ENCODE assay signal across 31 mouse cellular contexts in genomic region chr8:45233256-45233655, GRCm38 (mm10). TPM values are rescaled to one million over a fixed set of nuclear protein-coding genes. Genes with fewer than 3 reads are reported as not detected.
DNase-seq lines count a peak whose midpoint lies in the region; ATAC-seq and TF ChIP-seq lines count a peak whose summit lies in the region.
"Had no signal": no experiment of that assay in that cellular context is flagged by ENCODE, and none has a peak within 500 bp of the region (broad histone marks: within the 10 kb centered on the region; RNA-seq: fewer than 3 reads in every experiment).

No protein-coding gene starts in this region.

- no peak overlapping the region for H3K27ac ChIP-seq in embryonic facial prominence, embryonic 14.5 days (replicated peaks; ENCODE audit: low read depth, low read length)
- H3K27ac ChIP-seq in embryonic facial prominence, embryonic 10.5 days (replicated peaks), result no peak overlapping the region
- H3K27ac ChIP-seq in ES-E14 (ENCODE audit: insufficient read depth, low read depth, low read length, poor library complexity, severe bottlenecking), result peak overlapping the region; percentile 85; the same call in 1 of the 2 replicates
- H3K27ac ChIP-seq: embryonic facial prominence, embryonic 12.5 days; embryonic facial prominence, embryonic 15.5 days; forebrain, embryonic 10.5 days; forebrain, embryonic 12.5 days had no signal

- in situ Hi-C loops in ES-E14 (cut with MboI; ENCODE audit: low sequenced_read_pairs in 2 of 2, unreplicated experiment in 2 of 2), result no loop called here

- DNase-seq in embryonic facial prominence, embryonic 14.5 days (ENCODE audit: low spot score), result peak; percentile 5
- DNase-seq in embryonic facial prominence, embryonic 10.5 days (ENCODE audit: low spot score), result no peak
- DNase-seq in ES-E14 (ENCODE audit: low read depth, low spot score) (peak; percentile 88), WW6 (ENCODE audit: low read depth, low spot score) (peak; percentile 77)
- DNase-seq in mesoderm, embryonic 11.5 days (ENCODE audit: low read depth, low spot score), result peak; percentile 23
- DNase-seq in embryo, embryonic 11 days, result no peak
- no peak for DNase-seq in lung, postnatal 14 days
- DNase-seq: adrenal gland, adult 8-10 months; adrenal gland, postnatal 14 days; adrenal gland, postnatal 36 days; B cell, adult 2 months; cerebellum, adult 11-12 months; cerebellum, adult 2 months; cerebellum, adult 9-10 months; cerebellum, postnatal 10 days; cerebellum, postnatal 25 days had no signal

- 61% methylated on average over 3 of the region's 3 CpGs for WGBS in embryonic facial prominence, embryonic 14.5 days
- WGBS in embryonic facial prominence, embryonic 10.5 days, result 64% methylated on average over 3 of the region's 3 CpGs

- ATAC-seq in embryonic facial prominence, embryonic 14.5 days (ENCODE audit: low read depth), result no peak
- no peak for ATAC-seq in megakaryocyte, adult 5-6 weeks (ENCODE audit: poor library complexity, severe bottlenecking)
- ATAC-seq: activated CD4-positive, CD25-positive, alpha-beta regulatory T cell, adult 4 months; CD4-positive, CD25-positive, alpha-beta regulatory T cell, adult 4 months; forebrain, embryonic 14.5 days; forebrain, embryonic 16.5 days had no signal

- H3K27me3 ChIP-seq in embryonic facial prominence, embryonic 14.5 days (replicated peaks; ENCODE audit: control insufficient read depth, insufficient read depth, low read length), result no peaks in the 10 kb centered on the region; the same call in 1 of the 2 replicates
- H3K27me3 ChIP-seq in embryonic facial prominence, embryonic 10.5 days (replicated peaks; ENCODE audit: low read depth, poor library complexity, severe bottlenecking), result no peaks in the 10 kb centered on the region
- H3K27me3 ChIP-seq: CH12.LX; embryonic facial prominence, embryonic 12.5 days; forebrain, embryonic 12.5 days had no signal

- no peak overlapping the region for H3K9ac ChIP-seq in embryonic facial prominence, embryonic 14.5 days (ENCODE audit: low read depth, low read length)
- no peak overlapping the region for H3K9ac ChIP-seq in ES-E14 (ENCODE audit: insufficient read depth, low read depth, low read length, poor library complexity, severe bottlenecking)
- H3K9ac ChIP-seq: embryonic facial prominence, embryonic 12.5 days; embryonic facial prominence, embryonic 15.5 days; forebrain, embryonic 12.5 days had no signal

- no peak overlapping the region for H3K4me2 ChIP-seq in embryonic facial prominence, embryonic 14.5 days (ENCODE audit: low read depth, low read length)
- H3K4me2 ChIP-seq: embryonic facial prominence, embryonic 12.5 days; embryonic facial prominence, embryonic 15.5 days; forebrain, embryonic 12.5 days had no signal

- no peaks in the 10 kb centered on the region for H3K4me1 ChIP-seq in embryonic facial prominence, embryonic 14.5 days (ENCODE audit: control insufficient read depth, insufficient read depth, low read length)
- 0 out of 2 replicates have a peak, but pooled peaks cover 4% of the 10 kb centered on the region for H3K4me1 ChIP-seq in embryonic facial prominence, embryonic 10.5 days
- peaks cover 12 to 19% of the 10 kb centered on the region in 2 experiments for H3K4me1 ChIP-seq in ES-E14 (ENCODE audit: control insufficient read depth in 2 of 2, insufficient read depth in 2 of 2, low read length in 2 of 2, poor library complexity in 1 of 2)
- H3K4me1 ChIP-seq: embryonic facial prominence, embryonic 12.5 days; embryonic facial prominence, embryonic 15.5 days had no signal

- no peak overlapping the region for H3K4me3 ChIP-seq in embryonic facial prominence, embryonic 14.5 days (ENCODE audit: low read depth, low read length)
- H3K4me3 ChIP-seq in embryonic facial prominence, embryonic 10.5 days, result no peak overlapping the region
- H3K4me3 ChIP-seq in ES-E14 (ENCODE audit: insufficient read depth in 1 of 2, low read depth in 1 of 2, low read length in 2 of 2, poor library complexity in 1 of 2, severe bottlenecking in 1 of 2), result no peak overlapping the region
- H3K4me3 ChIP-seq: embryonic facial prominence, embryonic 12.5 days; embryonic facial prominence, embryonic 15.5 days; erythroblast, embryonic 14.5 days; forebrain, embryonic 10.5 days; forebrain, embryonic 12.5 days had no signal

- no peaks in the 10 kb centered on the region for H3K9me3 ChIP-seq in embryonic facial prominence, embryonic 14.5 days (ENCODE audit: control insufficient read depth, low read length)
- no peaks in the 10 kb centered on the region for H3K9me3 ChIP-seq in embryonic facial prominence, embryonic 10.5 days
- H3K9me3 ChIP-seq in ES-E14 (ENCODE audit: control insufficient read depth, insufficient read depth, low read depth, low read length), result no peaks in the 10 kb centered on the region
- H3K9me3 ChIP-seq: embryonic facial prominence, embryonic 12.5 days; embryonic facial prominence, embryonic 15.5 days; forebrain, embryonic 10.5 days; forebrain, embryonic 12.5 days had no signal

- H3K36me3 ChIP-seq in embryonic facial prominence, embryonic 14.5 days (ENCODE audit: control insufficient read depth, insufficient read depth, low read length), result no peaks in the 10 kb centered on the region
- H3K36me3 ChIP-seq in embryonic facial prominence, embryonic 10.5 days (replicated peaks), result no peaks in the 10 kb centered on the region
- H3K36me3 ChIP-seq in ES-E14 (ENCODE audit: control insufficient read depth, insufficient read depth, low read length, poor library complexity, severe bottlenecking), result no peaks in the 10 kb centered on the region
- H3K36me3 ChIP-seq: embryonic facial prominence, embryonic 12.5 days; embryonic facial prominence, embryonic 15.5 days; forebrain, embryonic 10.5 days; forebrain, embryonic 12.5 days had no signal

TF ChIP-seq in ES-E14, 5 proteins besides CTCF, POLR2A, EP300 and RAD21:
- no peak for TF ChIP-seq HCFC1 (IDR thresholded peaks at IDR 0.05; ENCODE audit: borderline replicate concordance, insufficient read depth, low read length)
- no peak for TF ChIP-seq CHD2 (IDR thresholded peaks at IDR 0.05; ENCODE audit: low read depth, low read length)
- TF ChIP-seq ZC3H11A (IDR thresholded peaks at IDR 0.05; ENCODE audit: borderline replicate concordance, low read depth, low read length), result no peak
- TF ChIP-seq MAFK (IDR thresholded peaks at IDR 0.05; ENCODE audit: insufficient read depth, low read depth, low read length), result no peak
- no peak for TF ChIP-seq ZNF384 (IDR thresholded peaks at IDR 0.05; ENCODE audit: low read depth, low read length)

RNA-seq across cellular contexts. Expression of gene F11, which starts 28.6 kb away (rescaled TPM):
- not detected in 2 replicates for polyA plus RNA-seq in embryonic facial prominence, embryonic 14.5 days (2014; fragmentation: Nextera tagmentation; extraction: Ambion mirVana)
- polyA plus RNA-seq in embryonic facial prominence, embryonic 10.5 days (2016; fragmentation: Nextera tagmentation; extraction: Ambion mirVana), result not detected in 2 replicates
- not detected in 2 replicates for total RNA-seq in ES-E14 (2012; rRNA removed)
- not detected in 2 replicates for total RNA-seq in megakaryocyte, adult 5-6 weeks (2015)
- not detected in 2 replicates for total RNA-seq in megakaryocyte, adult 5-6 weeks (2017)
- total RNA-seq: adrenal gland, adult 18-20 months; CH12.LX; MEL had no signal
- polyA plus RNA-seq: activated CD4-positive, CD25-positive, alpha-beta regulatory T cell, adult 4 months; CD4-positive, CD25-positive, alpha-beta regulatory T cell, adult 4 months; cerebellum, adult 2 months; cortical plate, adult 2 months; embryonic facial prominence, embryonic 12.5 days; embryonic facial prominence, embryonic 15.5 days; forebrain, embryonic 10.5 days; forebrain, embryonic 12.5 days; forebrain, embryonic 14.5 days; forebrain, embryonic 16.5 days; frontal cortex, adult 2 months had no signal

Comparison
In these comparisons a context has a peak if more than half of its experiments do, and no peak if none do; other contexts are left out.
1. DNase-seq: peak in embryonic facial prominence, embryonic 14.5 days (single experiment), ES-E14 (single experiment), WW6 (single experiment) and mesoderm, embryonic 11.5 days (single experiment); none in embryonic facial prominence, embryonic 10.5 days (single experiment), embryo, embryonic 11 days (single experiment) and lung, postnatal 14 days (single experiment).